Mouse (Mus musculus) mouse trophoblast stem cell (cell line): ENCODE measurements around the gene Gm28048.

Source experiments
- in situ Hi-C, 2 experiments: fragments of 300-500 bp; cut with MseI, MboI; formaldehyde crosslinking; loops; 2 replicates in 1 of 2; 3 replicates in 1 of 2; pipeline ENCODE4 v1.15.1; 2025

Gene Gm28048

DNA sequence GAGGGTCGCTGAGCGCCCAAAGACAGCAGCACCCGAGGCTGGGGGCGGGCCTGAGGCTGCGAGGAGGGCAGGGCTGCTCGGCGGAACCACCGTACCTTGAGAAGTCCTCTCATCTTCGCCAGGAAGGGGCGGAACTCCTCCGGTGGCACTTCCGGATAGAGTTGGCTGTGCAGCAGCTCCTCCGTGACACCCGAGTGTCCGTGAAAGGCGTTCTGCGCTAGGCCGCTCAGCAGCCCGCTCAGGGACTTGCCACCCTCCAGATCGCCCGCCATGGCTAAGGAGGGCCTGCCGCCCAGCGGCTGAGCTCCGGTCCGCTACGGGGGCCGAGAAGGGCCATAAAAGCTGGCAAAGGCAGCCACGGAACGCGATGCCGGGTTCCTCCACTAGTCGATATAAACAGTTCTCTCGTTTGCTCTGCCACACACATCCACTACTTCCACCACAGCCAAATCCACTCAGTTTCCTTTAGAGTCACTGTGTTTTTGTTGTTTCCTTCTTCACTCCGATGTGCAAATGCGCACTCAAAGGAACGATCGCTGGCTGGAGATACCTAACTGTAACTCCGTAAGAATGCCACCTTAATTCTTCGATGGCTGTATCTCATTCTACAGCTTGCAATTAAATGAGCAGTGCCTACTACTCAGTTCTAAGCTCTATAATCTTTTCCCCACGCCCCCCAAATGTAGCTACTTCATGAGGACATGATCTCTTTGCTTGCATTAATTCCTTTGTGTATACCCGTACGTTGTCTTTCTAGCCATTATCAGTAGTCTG lies at the start of gene Gm28048, which contains the start of gene Commd1:
Gm28048 (minus strand) TSS at position 107 of the 774 bp plus-strand sequence.
Commd1 (minus strand) TSS at position 399 of the 774 bp plus-strand sequence.
- in situ Hi-C loops = no loop called here

DNA sequence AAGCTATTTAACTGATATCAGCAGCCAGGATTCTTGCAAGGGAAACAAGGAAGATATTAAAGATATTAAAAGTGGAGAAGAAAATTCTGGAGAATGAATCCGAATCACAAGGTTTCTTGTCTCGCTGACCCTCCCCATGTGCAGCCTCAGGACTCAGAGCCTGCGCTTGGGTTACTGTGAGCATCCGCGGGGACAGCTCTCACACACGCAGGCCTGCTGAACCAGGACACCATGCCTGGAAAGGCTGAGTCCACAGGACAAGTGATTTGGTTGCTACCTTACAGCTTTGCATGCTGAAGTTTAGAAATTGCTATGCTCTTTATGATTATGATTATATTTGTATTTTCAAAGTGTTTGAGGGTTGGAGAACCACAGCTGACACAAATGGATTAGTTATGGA lies 47.5 kb upstream of the Gm28048 start:
- in situ Hi-C loops = no loop called here

- in situ Hi-C loops = no loop called here
Measured at GRCm38 (mm10) chr11:23028957-23029356, 47.1 kb upstream of the Gm28048 start.

- in situ Hi-C loops = loop anchor here in 1 of 2 experiments (25.0 kb wide), 1 partner anchor 113 kb away; no protein-coding TSS in a partner anchor
Measured at GRCm38 (mm10) chr11:23024169-23024568, 42.3 kb upstream of the Gm28048 start.

- in situ Hi-C loops = loop anchor here in 1 of 2 experiments (25.0 kb wide), 1 partner anchor 114 kb away; no protein-coding TSS in a partner anchor
Measured at GRCm38 (mm10) chr11:23023155-23023554, 41.3 kb upstream of the Gm28048 start.

DNA sequence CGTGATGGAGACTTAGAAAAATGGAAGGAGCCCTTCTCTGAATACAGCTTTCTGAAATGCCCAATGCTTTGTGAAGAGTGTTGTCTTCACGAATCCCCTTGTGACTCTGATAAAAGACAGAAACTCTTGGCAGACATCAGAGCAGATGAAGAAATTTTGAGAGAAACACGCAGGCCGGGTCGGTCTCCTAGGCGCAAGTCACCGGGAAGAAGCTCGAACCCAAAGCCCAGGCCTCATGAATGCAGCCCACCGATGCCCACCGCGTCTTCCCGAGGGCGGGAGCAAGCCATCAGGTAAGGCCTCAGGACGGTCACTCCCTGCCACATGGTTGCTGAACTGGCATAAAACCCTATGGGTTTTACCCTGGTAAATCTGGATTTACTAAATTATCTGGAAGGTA lies 39.0 kb upstream of the Gm28048 start:
- in situ Hi-C loops = loop anchor here in 1 of 2 experiments (25.0 kb wide), 1 partner anchor 116 kb away; no protein-coding TSS in a partner anchor

GRCm38 (mm10) chr11:23020116-23020770 lies 38.4 kb upstream of the Gm28048 start:
- in situ Hi-C loops = loop anchor here in 1 of 2 experiments (25.0 kb wide), 1 partner anchor 117 kb away; no protein-coding TSS in a partner anchor

DNA sequence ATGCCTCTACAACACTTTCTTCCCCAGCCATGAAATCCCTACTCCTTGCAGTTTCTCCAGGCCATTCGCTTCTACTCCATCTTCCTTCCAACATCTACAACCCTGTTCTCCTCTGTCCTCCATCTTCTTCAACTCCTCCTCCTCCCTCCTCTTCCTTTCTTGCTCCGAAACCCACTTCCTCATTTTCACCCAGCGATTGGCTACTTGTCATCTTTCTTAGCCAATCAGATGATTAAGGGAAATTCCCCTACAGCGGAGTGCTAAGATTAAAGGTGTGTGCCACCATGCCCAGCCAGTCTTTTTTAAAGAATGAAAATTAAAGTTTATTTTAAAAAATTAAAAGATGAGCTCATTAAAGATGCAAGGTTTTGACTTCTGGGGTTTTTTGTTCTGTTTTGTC lies 36.1 kb upstream of the Gm28048 start:
- in situ Hi-C loops = loop anchor here in 1 of 2 experiments (25.0 kb wide), 1 partner anchor 119 kb away; no protein-coding TSS in a partner anchor

- in situ Hi-C loops = loop anchor here in 1 of 2 experiments (25.0 kb wide), 1 partner anchor 122 kb away; no protein-coding TSS in a partner anchor
Measured at GRCm38 (mm10) chr11:23014996-23015395, 33.1 kb upstream of the Gm28048 start.

- in situ Hi-C loops = loop anchor here in 1 of 2 experiments (25.0 kb wide), 1 partner anchor 124 kb away; no protein-coding TSS in a partner anchor
Measured at GRCm38 (mm10) chr11:23013580-23014294, 31.8 kb upstream of the Gm28048 start.

DNA sequence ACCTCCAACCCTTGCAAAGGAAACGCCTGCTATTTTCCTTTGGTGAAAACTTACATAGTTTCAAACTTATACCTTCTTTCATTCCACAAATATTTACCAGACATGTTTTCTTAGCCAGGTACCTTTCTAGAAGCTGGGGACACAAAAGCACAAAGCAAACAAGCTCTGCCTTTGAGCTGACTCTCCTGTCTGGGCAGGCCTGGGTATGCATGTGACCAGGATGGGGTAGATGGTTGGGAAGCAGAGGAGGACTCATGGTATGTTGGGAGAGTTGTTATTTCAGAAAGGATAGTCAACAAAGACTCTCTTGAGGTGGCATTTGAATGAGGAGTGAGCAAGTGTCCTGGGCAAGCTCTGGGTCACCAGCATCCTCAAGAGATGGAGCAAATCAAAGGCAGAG lies 31.2 kb upstream of the Gm28048 start:
- in situ Hi-C loops = loop anchor here in 1 of 2 experiments (25.0 kb wide), 1 partner anchor 124 kb away; no protein-coding TSS in a partner anchor

GRCm38 (mm10) chr11:23008824-23009200 lies 26.9 kb upstream of the Gm28048 start:
- in situ Hi-C loops = loop anchor here (5.0 to 25.0 kb wide), 3 partner anchors 128 to 268 kb away; no protein-coding TSS in a partner anchor

DNA sequence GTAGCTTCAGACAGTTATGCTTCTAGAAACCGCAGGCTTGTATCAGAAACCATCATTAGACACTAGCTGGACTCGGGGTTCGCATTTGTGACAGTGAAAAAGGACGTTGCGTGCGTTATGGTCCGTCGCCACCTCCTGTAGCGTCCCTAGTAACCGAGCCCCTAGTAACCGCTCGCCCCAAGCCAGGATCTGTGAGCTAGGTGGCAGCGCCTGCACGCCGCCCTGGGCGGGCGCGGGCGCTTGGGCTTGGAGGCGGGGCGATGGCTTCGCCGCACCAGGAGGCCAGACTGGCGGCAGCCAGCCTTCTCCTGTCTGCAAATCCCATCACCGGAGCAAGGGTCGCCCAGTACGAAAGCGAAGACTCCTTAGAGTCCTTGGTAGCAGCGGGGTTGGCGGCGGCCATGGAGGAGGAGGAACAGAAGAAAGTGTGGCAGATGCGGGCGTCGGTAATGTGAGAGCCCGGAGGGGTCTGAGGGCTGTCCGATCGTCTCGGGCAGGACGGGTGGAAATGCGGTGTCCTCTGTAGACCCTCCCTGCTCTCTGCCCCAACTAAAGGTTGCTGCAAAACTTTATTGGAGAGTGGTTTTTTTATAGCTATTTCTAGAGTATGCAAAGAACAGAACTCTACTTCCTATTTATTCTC lies 26.4 kb upstream of the Gm28048 start:
- in situ Hi-C loops = loop anchor here (5.0 to 25.0 kb wide), 3 partner anchors 129 to 269 kb away; no protein-coding TSS in a partner anchor

- in situ Hi-C loops = loop anchor here (5.0 to 25.0 kb wide), 3 partner anchors 130 to 270 kb away; no protein-coding TSS in a partner anchor
Measured at GRCm38 (mm10) chr11:23007481-23008180, 25.7 kb upstream of the Gm28048 start, which contains the start of gene Fam161a. Gene Fam161a (plus strand): TSS chr11:23007531.

- in situ Hi-C loops = loop anchor here (5.0 to 25.0 kb wide), 3 partner anchors 130 to 270 kb away; no protein-coding TSS in a partner anchor
Measured at GRCm38 (mm10) chr11:23007166-23007480, 25.2 kb upstream of the Gm28048 start.

DNA sequence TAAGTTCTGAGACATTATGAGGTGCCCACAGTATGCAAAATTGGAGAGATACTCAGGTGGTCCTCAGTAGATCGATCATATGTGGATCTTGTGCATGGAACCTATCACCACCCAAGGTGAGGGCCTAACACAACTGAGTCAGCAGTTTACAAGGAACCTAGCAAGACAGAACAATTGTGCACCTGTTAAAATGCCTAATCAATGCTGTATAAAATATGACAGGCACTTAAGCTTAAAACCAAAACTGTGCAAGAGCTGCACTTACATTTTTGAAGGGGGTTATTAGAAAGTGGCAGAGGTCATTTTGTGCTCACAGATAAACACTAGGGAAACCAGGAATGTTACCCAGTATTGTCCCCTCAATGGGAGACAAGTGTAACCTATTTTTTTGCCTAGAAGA lies 23.4 kb upstream of the Gm28048 start:
- in situ Hi-C loops = loop anchor here (5.0 to 25.0 kb wide), 3 partner anchors 132 to 272 kb away; no protein-coding TSS in a partner anchor

DNA sequence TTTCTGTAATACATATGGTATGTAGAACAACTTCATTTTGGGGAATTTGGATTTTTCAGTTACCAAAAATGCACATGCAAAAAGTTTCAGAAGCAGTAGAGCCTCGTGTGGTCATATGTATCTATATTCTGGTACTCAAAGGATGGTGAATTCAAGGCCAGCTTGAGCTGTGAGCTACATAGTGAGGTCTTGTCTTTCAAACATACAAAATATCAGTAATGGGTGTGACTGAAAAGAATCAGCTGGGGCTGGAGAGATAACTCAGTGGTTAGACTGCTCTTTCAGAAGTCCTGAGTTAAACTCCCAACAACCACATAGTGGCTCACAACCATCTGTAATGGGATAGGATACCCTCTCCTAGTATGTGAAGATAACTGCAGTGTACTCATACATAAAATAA lies 16.4 kb upstream of the Gm28048 start:
- in situ Hi-C loops = no loop called here

- in situ Hi-C loops = no loop called here
Measured at GRCm38 (mm10) chr11:22995461-22995860, 13.6 kb upstream of the Gm28048 start.

GRCm38 (mm10) chr11:22994271-22994670 lies 12.4 kb upstream of the Gm28048 start:
- in situ Hi-C loops = no loop called here

DNA sequence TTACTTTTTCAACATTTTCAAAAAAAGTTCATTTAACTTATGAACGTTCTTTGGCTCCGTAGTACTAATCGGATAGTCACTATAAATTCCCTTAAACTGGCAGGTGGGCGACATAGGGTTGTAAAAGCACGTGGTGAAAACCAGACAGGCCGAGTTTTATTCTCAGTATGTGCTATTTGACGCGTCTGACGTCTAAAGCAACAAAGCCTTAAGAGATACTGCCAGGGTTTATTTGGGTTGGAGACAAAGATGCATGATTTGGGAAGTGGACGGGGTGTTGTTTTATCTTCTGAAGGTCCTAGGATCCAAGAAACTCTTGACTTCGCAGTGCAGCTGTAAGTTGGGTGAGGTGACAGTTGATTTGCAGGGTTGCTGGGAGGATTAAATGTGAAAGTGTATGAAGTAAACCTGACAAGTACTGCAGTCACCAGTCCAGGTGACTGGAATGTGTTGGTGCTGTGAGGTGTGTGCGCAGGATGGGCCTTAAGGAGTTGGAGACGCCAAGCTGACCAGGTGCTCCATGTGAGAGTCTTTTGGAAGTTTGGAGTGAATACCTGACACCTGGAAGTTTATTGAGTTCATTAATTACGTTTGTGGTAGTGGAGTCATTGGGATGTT lies 9.4 kb upstream of the Gm28048 start:
- in situ Hi-C loops = no loop called here
